Mouse (Mus musculus): ENCODE data around the gene Foxi1.
"Not testable (repeated sequence)": the region's sequence is repeated elsewhere in the genome, so short reads cannot be mapped to it uniquely, and the experiment has no call there.

The Foxi1 gene

DNA sequence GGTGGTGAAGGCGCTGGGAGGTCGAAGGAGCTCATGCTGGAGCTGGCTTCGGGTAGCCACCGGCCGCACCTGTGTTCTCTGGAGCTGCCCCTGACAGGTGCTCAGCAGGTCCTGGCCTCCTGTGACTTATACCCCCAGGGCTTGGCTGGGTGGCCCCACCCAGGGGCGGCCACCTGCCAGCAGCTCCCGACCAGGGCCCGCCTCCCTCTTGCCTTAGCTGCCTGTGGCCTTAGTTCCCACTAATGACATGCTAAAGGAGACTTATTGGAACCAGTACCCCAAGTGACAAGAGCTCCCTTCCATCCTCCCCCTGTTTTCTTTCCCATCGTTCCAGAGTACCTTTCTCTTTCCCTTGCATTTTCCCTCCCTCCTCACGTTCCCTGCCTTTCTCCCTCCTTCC lies at the start of gene Foxi1:
Foxi1 (minus strand) TSS at position 101 of the 400 bp plus-strand sequence.
- peak; percentile 13 for DNase-seq

GRCm38 (mm10) chr11:34242979-34243378 lies 35.1 kb upstream of the Foxi1 start:
- no peak for DNase-seq

GRCm38 (mm10) chr11:34240252-34240651 lies 32.4 kb upstream of the Foxi1 start:
- DNase-seq, result no peak

- DNase-seq, result no peak
These were observed 31.8 kb upstream of the Foxi1 start for GRCm38 (mm10) chr11:34239691-34240090.

- no peak for DNase-seq
These were observed 29.0 kb upstream of the Foxi1 start for GRCm38 (mm10) chr11:34236885-34237284.

DNA sequence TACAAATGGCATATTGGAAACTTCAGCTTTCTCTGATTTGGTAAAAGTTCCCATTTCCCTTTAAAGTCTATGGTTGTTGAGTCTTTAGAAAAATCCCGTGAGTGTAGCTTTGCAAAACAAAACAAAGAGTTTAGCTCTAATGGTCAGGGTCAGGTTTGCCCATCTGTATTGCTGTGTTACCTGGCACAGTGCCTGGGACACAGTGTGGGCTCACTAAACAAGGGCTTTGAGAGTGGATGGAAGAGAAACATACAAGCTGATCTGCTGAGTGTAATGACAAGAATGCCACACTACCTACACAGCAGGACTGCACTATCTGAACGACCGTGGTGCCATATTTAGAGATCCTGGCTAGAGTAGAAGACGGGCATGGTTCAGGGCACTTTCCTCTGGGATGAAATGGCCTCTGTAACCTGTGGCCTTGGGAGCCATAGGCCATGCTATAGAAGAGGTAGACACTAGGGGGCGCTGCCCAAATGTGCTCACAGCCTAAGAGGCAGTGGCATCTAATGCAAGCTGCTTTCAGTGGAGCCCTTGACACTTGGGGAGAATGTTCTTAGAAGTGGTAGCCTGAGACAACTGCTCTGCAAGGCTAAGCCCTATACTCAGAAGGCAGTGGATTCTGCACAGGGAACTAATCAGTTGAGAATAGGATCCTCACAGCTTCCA lies 28.3 kb upstream of the Foxi1 start:
- DNase-seq, result no peak

GRCm38 (mm10) chr11:34228758-34229364 lies 21.0 kb upstream of the Foxi1 start:
- DNase-seq, result peak; percentile 47

- no peak for DNase-seq
These were observed 19.3 kb upstream of the Foxi1 start for GRCm38 (mm10) chr11:34227180-34227579.

- not testable (repeated sequence) for DNase-seq
These were observed 12.7 kb upstream of the Foxi1 start for GRCm38 (mm10) chr11:34220596-34220995.

DNA sequence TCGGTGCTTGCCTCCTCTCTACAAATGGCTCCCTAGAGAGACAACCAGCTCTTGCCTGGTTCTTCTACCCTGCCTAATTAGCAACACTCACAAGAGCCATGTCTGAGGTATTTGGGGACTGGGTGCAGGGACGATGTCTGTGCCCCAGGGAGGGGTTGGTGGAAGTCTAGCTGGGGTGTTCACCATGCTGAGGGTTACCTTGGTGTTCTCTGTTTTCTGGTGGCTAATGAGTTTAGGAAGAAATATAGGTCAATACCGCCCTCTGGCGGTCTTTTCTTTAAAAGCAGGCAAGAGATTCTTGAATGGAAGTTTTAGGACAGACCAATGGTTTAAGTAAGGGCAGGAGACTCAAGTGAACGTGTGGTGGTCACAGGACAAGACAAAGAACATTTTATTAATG lies 5.0 kb upstream of the Foxi1 start:
- peak; percentile 77 for DNase-seq

GRCm38 (mm10) chr11:34202769-34203168 lies 5.1 kb downstream of the Foxi1 start:
- DNase-seq, result no peak

- DNase-seq, result no peak
These were observed 12.7 kb downstream of the Foxi1 start for GRCm38 (mm10) chr11:34195142-34195541.

DNA sequence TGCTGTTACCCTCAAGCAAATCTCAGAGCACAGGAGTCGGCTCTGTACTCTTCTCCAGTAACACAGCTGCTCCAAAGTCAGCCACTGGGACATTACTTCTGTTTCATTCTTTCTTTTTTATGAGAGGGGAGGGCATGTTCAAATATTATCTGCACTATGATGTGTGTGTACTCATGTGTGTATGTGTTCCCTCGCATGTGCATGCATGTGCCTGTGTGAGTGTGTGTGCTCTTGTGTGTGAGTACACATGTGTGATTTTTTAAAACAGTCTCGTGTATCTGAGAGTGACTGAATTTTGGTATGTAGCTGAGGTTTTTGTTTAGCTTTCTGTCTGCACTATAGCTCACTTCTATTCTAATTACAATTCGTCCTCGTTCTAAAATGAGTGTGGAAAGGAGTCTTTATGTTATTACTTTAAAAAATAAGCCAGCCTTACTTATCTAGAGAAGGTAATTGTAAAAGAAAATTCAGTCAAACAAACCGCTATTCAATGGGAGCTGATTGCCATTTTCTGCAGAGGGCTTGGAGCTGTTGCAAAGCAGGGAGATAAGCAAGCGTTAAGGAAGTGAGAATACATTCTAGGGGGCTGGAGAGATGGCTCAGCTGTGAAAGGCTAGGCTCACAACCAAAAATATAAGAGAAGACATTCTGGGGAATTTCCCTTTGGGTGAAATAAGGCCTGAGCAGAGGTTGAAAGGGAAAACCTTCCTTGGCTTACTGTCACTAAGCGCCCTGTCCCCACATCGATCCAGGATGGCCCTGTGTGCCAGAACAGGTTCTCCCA lies 13.5 kb downstream of the Foxi1 start:
- no peak for DNase-seq

GRCm38 (mm10) chr11:34193658-34194057 lies 14.2 kb downstream of the Foxi1 start:
- DNase-seq, result no peak

DNA sequence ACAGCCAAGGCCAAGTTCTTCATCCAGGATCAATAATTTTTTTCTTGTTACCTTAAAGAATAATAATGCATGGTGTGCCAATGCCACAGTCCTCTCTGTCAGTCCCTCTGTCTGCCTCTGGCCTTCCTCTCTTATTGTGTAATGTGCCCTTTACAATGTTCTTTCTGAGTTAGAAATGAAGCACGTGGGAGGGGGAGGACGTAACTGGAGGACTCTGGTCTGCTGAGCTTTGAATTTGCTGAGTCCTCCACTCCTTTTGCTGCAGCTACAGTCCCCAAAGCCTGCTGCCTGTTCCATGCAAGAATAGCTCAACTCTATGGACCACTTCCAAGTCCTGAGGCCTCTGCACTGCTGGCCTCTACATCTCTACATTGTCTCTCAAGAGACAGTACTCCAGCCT lies 23.6 kb downstream of the Foxi1 start:
- peak; percentile 48 for DNase-seq

- peak; percentile 75 for DNase-seq
These were observed 26.4 kb downstream of the Foxi1 start for GRCm38 (mm10) chr11:34181214-34182117.

- DNase-seq, result no peak
These were observed 29.1 kb downstream of the Foxi1 start for GRCm38 (mm10) chr11:34178752-34179151.

GRCm38 (mm10) chr11:34176371-34176770 lies 31.5 kb downstream of the Foxi1 start:
- DNase-seq, result no peak

GRCm38 (mm10) chr11:34171221-34171620 lies 36.7 kb downstream of the Foxi1 start:
- DNase-seq, result no peak

DNA sequence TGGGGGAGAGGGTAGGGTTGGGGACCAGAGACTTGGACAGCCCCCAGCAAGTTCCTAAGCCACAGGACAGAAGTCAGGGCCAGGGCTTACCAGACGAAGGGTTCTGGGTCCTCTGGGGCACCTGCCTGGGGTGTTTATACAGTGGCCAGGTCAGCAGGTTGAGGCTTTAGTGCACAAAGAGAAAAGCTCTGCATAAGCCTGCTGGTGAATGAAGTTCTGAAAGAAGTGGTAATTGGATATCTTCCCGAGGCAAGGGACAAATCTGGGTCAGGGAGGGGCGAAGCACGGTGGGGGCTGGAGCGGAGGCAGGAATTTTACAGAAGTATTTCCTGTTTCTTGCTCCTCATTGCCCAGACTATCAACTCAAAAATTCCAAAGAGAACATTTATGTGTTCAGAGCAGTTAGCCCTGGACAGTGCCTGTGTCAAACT lies 38.4 kb downstream of the Foxi1 start:
- DNase-seq, result peak; percentile 70

- DNase-seq, result no peak
These were observed 41.5 kb downstream of the Foxi1 start for GRCm38 (mm10) chr11:34166392-34166791.

GRCm38 (mm10) chr11:34165278-34165677 lies 42.6 kb downstream of the Foxi1 start:
- DNase-seq, result no peak

DNA sequence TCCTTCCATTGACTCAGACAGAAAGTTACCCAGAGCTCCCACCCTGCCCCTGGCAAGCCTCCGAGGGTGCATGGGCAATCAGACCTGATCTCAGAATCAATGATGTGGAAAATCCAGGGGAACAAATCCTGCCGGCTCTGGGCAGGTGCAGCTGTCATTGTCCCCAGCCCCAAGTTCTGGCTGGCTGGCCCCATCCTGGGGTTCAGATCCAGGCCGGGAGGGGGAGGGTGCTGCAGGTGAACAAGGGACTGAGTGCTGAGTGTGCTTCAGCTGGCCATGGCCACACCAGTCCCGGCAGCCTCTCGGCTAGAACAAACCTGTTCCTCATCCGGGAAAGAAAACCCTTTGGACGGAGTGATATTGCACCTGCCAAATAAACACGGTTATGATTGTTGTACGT lies 49.0 kb downstream of the Foxi1 start:
- peak; percentile 41 for DNase-seq
